Mouse (Mus musculus) MEL (cell line): ENCODE data around the gene Eef2. TPM values are rescaled to one million over a fixed set of nuclear protein-coding genes. Genes with fewer than 3 reads are reported as not detected.

ENCODE experiments used
- DNase-seq: peaks from one replicate; pipeline ENCODE4 v3.0.0; 2011; ENCODE audit warnings: low read depth, low spot score
- H3K27ac ChIP-seq: 2 replicates; pipeline ENCODE4 v1.5.1; 2012; ENCODE audit warnings: low read depth, mild to moderate bottlenecking, control low read depth, low read length, moderate library complexity; ENCODE audit not compliant: control insufficient read depth
- H3K27me3 ChIP-seq, 2 experiments: fragments of 150-350 bp in 1 of 2; sonication (generic) in 1 of 2; 2 replicates each; pipeline ENCODE4 v1.6.1; 2012; ENCODE audit warnings: low read length in 2 of 2, mild to moderate bottlenecking in 2 of 2, improper control_type of control experiment in 1 of 2, moderate library complexity in 1 of 2; ENCODE audit not compliant: insufficient read depth in 2 of 2, control insufficient read depth in 1 of 2
- H3K36me3 ChIP-seq, 2 experiments: 2 replicates each; pipeline ENCODE4 v1.6.1; 2012 to 2014; ENCODE audit warnings: low read length in 2 of 2, improper control_type of control experiment in 1 of 2, inconsistent platforms in 1 of 2, mild to moderate bottlenecking in 1 of 2; ENCODE audit not compliant: insufficient read depth in 2 of 2, control insufficient read depth in 1 of 2
- H3K4me1 ChIP-seq, 2 experiments: fragments of 150-350 bp in 1 of 2; sonication (generic) in 1 of 2; 2 replicates each; pipeline ENCODE4 v1.6.1; 2012; ENCODE audit warnings: low read length in 2 of 2, improper control_type of control experiment in 1 of 2, mild to moderate bottlenecking in 1 of 2; ENCODE audit not compliant: insufficient read depth in 2 of 2, control insufficient read depth in 1 of 2
- H3K4me3 ChIP-seq, 2 experiments: fragments of 150-350 bp in 1 of 2; sonication (generic) in 1 of 2; 2 replicates each; pipeline ENCODE4 v1.5.1; 2012; ENCODE audit warnings: low read depth in 2 of 2, low read length in 2 of 2, mild to moderate bottlenecking in 2 of 2, moderate library complexity in 2 of 2, control low read depth in 1 of 2, improper control_type of control experiment in 1 of 2; ENCODE audit not compliant: control insufficient read depth in 1 of 2, insufficient read depth in 1 of 2
- H3K79me2 ChIP-seq: 2 replicates; pipeline ENCODE4 v1.6.1; 2012; ENCODE audit warnings: mild to moderate bottlenecking, low read length, moderate library complexity; ENCODE audit not compliant: control insufficient read depth, poor library complexity, insufficient read depth
- H3K9ac ChIP-seq: 2 replicates; pipeline ENCODE4 v1.6.1; 2012; ENCODE audit warnings: low read depth, mild to moderate bottlenecking, control low read depth, low read length, moderate library complexity; ENCODE audit not compliant: control insufficient read depth, poor library complexity, severe bottlenecking
- H3K9me3 ChIP-seq: fragments of 150-350 bp; sonication (generic); replicated peaks from 2 replicates; pipeline ENCODE4 v1.6.1; 2012; ENCODE audit warnings: mild to moderate bottlenecking, low read length, improper control_type of control experiment, moderate library complexity; ENCODE audit not compliant: insufficient read depth
- CHD1 ChIP-seq: IDR thresholded peaks from 2 replicates; pipeline ENCODE4 v1.6.1; 2012; ENCODE audit warnings: low read depth, mild to moderate bottlenecking, inconsistent platforms, low read length, improper control_type of control experiment
- CHD2 ChIP-seq: IDR thresholded peaks from 2 replicates; pipeline ENCODE4 v1.6.1; 2011; ENCODE audit warnings: low read length, improper control_type of control experiment
- CTCF ChIP-seq, 3 experiments: IDR thresholded peaks in 2 of 3; conservative IDR thresholded peaks in 1 of 3; 2 replicates each; pipeline ENCODE4 v1.5.1; 2011 to 2012; ENCODE audit warnings: low read length in 3 of 3, low read depth in 2 of 3, mild to moderate bottlenecking in 2 of 3, improper control_type of control experiment in 1 of 3, inconsistent platforms in 1 of 3, mixed read lengths in 1 of 3, moderate library complexity in 1 of 3; ENCODE audit not compliant: control insufficient read depth in 1 of 3, insufficient read depth in 1 of 3, poor library complexity in 1 of 3, severe bottlenecking in 1 of 3
- E2F4 ChIP-seq: IDR thresholded peaks from 2 replicates; pipeline ENCODE4 v1.6.1; 2011; ENCODE audit warnings: low read depth, low read length, improper control_type of control experiment, borderline replicate concordance
- ELF1 ChIP-seq: IDR thresholded peaks from 2 replicates; pipeline ENCODE4 v1.6.1; 2014; ENCODE audit warnings: low read depth, mild to moderate bottlenecking, inconsistent platforms, low read length, improper control_type of control experiment, moderate library complexity
- EP300 ChIP-seq, 2 experiments: IDR thresholded peaks; 2 replicates each; pipeline ENCODE4 v1.6.1; 2011; ENCODE audit warnings: improper control_type of control experiment in 2 of 2, low read length in 2 of 2, low read depth in 1 of 2, mild to moderate bottlenecking in 1 of 2
- GABPA ChIP-seq: IDR thresholded peaks from 2 replicates; pipeline ENCODE4 v1.6.1; 2012; ENCODE audit warnings: low read depth, mild to moderate bottlenecking, inconsistent platforms, low read length, improper control_type of control experiment, moderate library complexity
- GATA1 ChIP-seq: IDR thresholded peaks from 2 replicates; pipeline ENCODE4 v1.6.1; 2011; ENCODE audit warnings: low read depth, low read length, improper control_type of control experiment
- HCFC1 ChIP-seq: IDR thresholded peaks from 2 replicates; pipeline ENCODE4 v1.6.1; 2012; ENCODE audit warnings: low read depth, mild to moderate bottlenecking, inconsistent platforms, low read length, improper control_type of control experiment, moderate library complexity
- JUND ChIP-seq: IDR thresholded peaks from 2 replicates; pipeline ENCODE4 v1.6.1; 2011; ENCODE audit warnings: low read depth, mild to moderate bottlenecking, improper control_type of control experiment, low read length
- KAT2A ChIP-seq: conservative IDR thresholded peaks from 2 replicates; pipeline ENCODE4 v1.6.1; 2012; ENCODE audit warnings: low read depth, low read length, improper control_type of control experiment, inconsistent platforms
- MAFK ChIP-seq: IDR thresholded peaks from 2 replicates; pipeline ENCODE4 v1.6.1; 2011; ENCODE audit warnings: low read depth, mild to moderate bottlenecking, low read length, improper control_type of control experiment, borderline replicate concordance
- MAX ChIP-seq: IDR thresholded peaks from 2 replicates; pipeline ENCODE4 v1.6.1; 2011; ENCODE audit warnings: low read length, improper control_type of control experiment
- MAZ ChIP-seq: IDR thresholded peaks from 2 replicates; pipeline ENCODE4 v1.6.1; 2012; ENCODE audit warnings: low read depth, mild to moderate bottlenecking, inconsistent platforms, low read length, improper control_type of control experiment
- MEF2A ChIP-seq: IDR thresholded peaks from 2 replicates; pipeline ENCODE4 v1.6.1; 2014; ENCODE audit warnings: low read depth, mild to moderate bottlenecking, inconsistent platforms, low read length, improper control_type of control experiment; ENCODE audit not compliant: poor library complexity, insufficient replicate concordance, severe bottlenecking; ENCODE audit errors: extremely low read depth
- MYB ChIP-seq: IDR thresholded peaks from 2 replicates; pipeline ENCODE4 v1.6.1; 2011; ENCODE audit warnings: mild to moderate bottlenecking, low read depth, low read length, improper control_type of control experiment
- NELFE ChIP-seq: IDR thresholded peaks from 2 replicates; pipeline ENCODE4 v1.6.1; 2011; ENCODE audit warnings: low read depth, low read length, improper control_type of control experiment
- NRF1 ChIP-seq: IDR thresholded peaks from 2 replicates; pipeline ENCODE4 v1.6.1; 2014; ENCODE audit warnings: low read depth, mild to moderate bottlenecking, inconsistent platforms, low read length, improper control_type of control experiment, moderate library complexity; ENCODE audit not compliant: poor library complexity, insufficient read depth, severe bottlenecking
- POLR2A ChIP-seq, 2 experiments: IDR thresholded peaks; 2 replicates each; pipeline ENCODE4 v1.6.1; 2011 to 2012; ENCODE audit warnings: low read length in 2 of 2, mild to moderate bottlenecking in 2 of 2, control low read depth in 1 of 2, improper control_type of control experiment in 1 of 2, low read depth in 1 of 2, moderate library complexity in 1 of 2; ENCODE audit not compliant: control insufficient read depth in 1 of 2, insufficient read depth in 1 of 2, poor library complexity in 1 of 2
- POLR2AphosphoS5 ChIP-seq: IDR thresholded peaks from 2 replicates; pipeline ENCODE4 v1.6.1; 2012; ENCODE audit warnings: low read depth, borderline replicate concordance, mild to moderate bottlenecking, inconsistent platforms, low read length, moderate library complexity, mixed read lengths
- RAD21 ChIP-seq: IDR thresholded peaks from 2 replicates; pipeline ENCODE4 v1.6.1; 2011; ENCODE audit warnings: mild to moderate bottlenecking, low read depth, low read length, improper control_type of control experiment
- RCOR1 ChIP-seq: IDR thresholded peaks from 2 replicates; pipeline ENCODE4 v1.6.1; 2012; ENCODE audit warnings: low read depth, mild to moderate bottlenecking, inconsistent platforms, low read length, improper control_type of control experiment
- SMC3 ChIP-seq: IDR thresholded peaks from 2 replicates; pipeline ENCODE4 v1.6.1; 2011; ENCODE audit warnings: low read depth, low read length, improper control_type of control experiment
- TAL1 ChIP-seq: IDR thresholded peaks from 2 replicates; pipeline ENCODE4 v1.6.1; 2012; ENCODE audit warnings: mild to moderate bottlenecking, inconsistent platforms, low read length, moderate library complexity, mixed read lengths
- USF1 ChIP-seq: IDR thresholded peaks from 2 replicates; pipeline ENCODE4 v1.6.1; 2014; ENCODE audit warnings: low read depth, mild to moderate bottlenecking, inconsistent platforms, low read length, improper control_type of control experiment, moderate library complexity
- USF2 ChIP-seq, 2 experiments: IDR thresholded peaks; 2 replicates each; pipeline ENCODE4 v1.6.1; 2011 to 2012; ENCODE audit warnings: improper control_type of control experiment in 2 of 2, low read length in 2 of 2, borderline replicate concordance in 1 of 2, inconsistent platforms in 1 of 2, low read depth in 1 of 2, mild to moderate bottlenecking in 1 of 2; ENCODE audit not compliant: insufficient read depth in 1 of 2
- ZC3H11A ChIP-seq: IDR thresholded peaks from 2 replicates; pipeline ENCODE4 v1.6.1; 2012; ENCODE audit warnings: low read depth, mild to moderate bottlenecking, inconsistent platforms, low read length, improper control_type of control experiment
- ZMIZ1 ChIP-seq: IDR thresholded peaks from 2 replicates; pipeline ENCODE4 v1.6.1; 2012; ENCODE audit warnings: low read depth, mild to moderate bottlenecking, inconsistent platforms, low read length, improper control_type of control experiment, moderate library complexity
- ZNF384 ChIP-seq: IDR thresholded peaks from 2 replicates; pipeline ENCODE4 v1.6.1; 2012; ENCODE audit warnings: low read depth, mild to moderate bottlenecking, inconsistent platforms, low read length, improper control_type of control experiment
- polyA plus RNA-seq, 2 experiments: library from polyadenylated mRNA; stranded (reverse) in 1 of 2; unstranded in 1 of 2; fragments of >175 nt in 1 of 2; fragments of >200 nt in 1 of 2; gene quantifications; 2 replicates each; pipeline versions ENCODE4 v1.2.1 to v1.2.4; 2012; ENCODE audit warnings: low replicate concordance in 2 of 2, low read depth in 1 of 2; ENCODE audit not compliant: insufficient read length in 2 of 2, insufficient read depth in 1 of 2, missing spikeins in 1 of 2
- total RNA-seq: library from RNA; depleted of rRNA; stranded (reverse); fragments of 300-350 nt; gene quantifications from 2 replicates; pipeline ENCODE4 v1.2.3, GENCODE M21; 2012

Gene Eef2
- total and polyA plus RNA-seq, 3 experiments, result 2,863 to 4,586 (median 3,442) TPM

DNA sequence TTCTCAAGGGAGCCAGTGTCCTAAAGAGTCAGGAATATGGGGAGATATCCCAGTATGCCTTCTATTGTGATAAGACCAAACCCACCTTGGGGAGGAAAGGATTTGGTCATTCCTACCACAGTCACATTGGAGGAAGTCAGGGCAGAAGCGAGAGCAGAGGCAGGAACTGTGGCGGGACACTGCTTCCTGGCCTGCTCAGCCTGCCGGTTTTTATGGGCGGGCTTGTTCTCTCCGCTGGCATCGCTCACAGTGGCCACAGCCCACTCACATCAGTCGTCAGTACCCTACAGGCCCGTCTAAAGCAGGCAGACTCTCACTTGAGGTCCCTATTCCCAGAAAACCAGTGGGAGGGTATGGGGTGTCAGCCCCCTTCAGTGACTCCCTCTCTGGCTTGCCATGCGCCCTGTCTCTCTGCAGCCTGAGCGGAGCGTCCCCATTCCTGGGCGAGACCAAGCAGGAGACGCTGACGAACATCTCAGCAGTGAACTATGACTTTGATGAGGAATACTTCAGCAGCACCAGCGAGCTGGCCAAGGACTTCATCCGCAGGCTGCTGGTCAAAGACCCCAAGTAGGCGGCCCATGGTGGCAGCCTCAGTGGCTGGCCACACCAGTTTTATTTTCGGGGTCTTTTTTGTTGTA, 15.0 kb downstream of the Eef2 start:
- peaks cover 3% of the 10 kb centered on the region; the same call in 1 of the 2 replicates for H3K79me2 ChIP-seq
- H3K36me3 ChIP-seq, result no peaks in the 10 kb centered on the region
- no peak overlapping the region for H3K27ac ChIP-seq
- H3K4me3 ChIP-seq, result no peak overlapping the region; a peak in 1 of 4 replicates
- H3K9ac ChIP-seq, result peak overlapping the region; percentile 93; the same call in 1 of the 2 replicates
- TF ChIP-seq RAD21 (no peak), GABPA (no peak), MYB (no peak), POLR2AphosphoS5 (no peak), ZMIZ1 (no peak), KAT2A (no peak), MEF2A (no peak), MAX (no peak), JUND (no peak), E2F4 (no peak), CHD2 (no peak), ELF1 (no peak)
- no peak for DNase-seq
- peaks cover 0 to 14% of the 10 kb centered on the region in 2 experiments; a peak in 2 of 4 replicates for H3K4me1 ChIP-seq
- H3K9me3 ChIP-seq, result no peaks in the 10 kb centered on the region
- no peaks in the 10 kb centered on the region for H3K27me3 ChIP-seq

DNA sequence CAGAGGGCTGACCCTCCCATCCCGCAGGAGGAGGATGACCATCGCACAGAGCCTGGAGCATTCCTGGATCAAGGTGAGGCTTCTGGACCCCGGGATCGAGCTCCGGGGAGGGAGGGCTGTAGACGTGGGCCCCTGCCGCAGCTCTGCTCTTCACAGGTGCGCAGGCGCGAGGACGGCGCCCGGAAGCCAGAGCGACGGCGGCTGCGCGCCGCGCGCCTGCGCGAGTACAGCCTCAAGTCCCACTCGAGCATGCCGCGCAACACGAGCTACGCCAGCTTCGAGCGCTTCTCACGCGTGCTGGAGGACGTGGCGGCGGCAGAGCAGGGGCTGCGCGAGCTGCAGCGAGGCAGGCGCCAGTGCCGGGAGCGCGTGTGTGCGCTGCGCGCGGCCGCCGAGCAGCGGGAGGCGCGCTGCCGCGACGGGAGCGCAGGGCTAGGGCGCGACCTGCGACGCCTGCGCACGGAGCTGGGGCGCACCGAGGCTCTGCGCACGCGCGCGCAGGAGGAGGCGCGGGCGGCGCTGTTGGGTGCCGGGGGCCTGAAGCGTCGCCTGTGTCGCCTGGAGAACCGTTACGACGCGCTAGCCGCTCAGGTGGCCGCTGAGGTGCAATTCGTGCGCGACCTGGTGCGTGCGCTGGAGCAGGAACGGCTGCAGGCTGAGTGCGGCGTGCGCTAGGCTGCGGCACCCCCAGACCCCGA, 16.0 kb downstream of the Eef2 start:
- Histone ChIP-seq H3K27me3 (no peaks in the 10 kb centered on the region), H3K36me3 (no peaks in the 10 kb centered on the region), H3K79me2 (peaks cover 3% of the 10 kb centered on the region; the same call in 1 of the 2 replicates), H3K4me1 (peaks cover 0 to 14% of the 10 kb centered on the region in 2 experiments; a peak in 2 of 4 replicates), H3K9ac (peak overlapping the region; percentile 93), H3K27ac (peak overlapping the region; percentile 82), H3K4me3 (peak overlapping the region; percentile 46 to 62), H3K9me3 (no peaks in the 10 kb centered on the region)
- DNase-seq, result peak; percentile 92
- TF ChIP-seq CHD1, result no peak
- TF ChIP-seq GATA1, result no peak
- peak; percentile 70 for TF ChIP-seq MYB
- TF ChIP-seq USF2 (IDR thresholded peaks at IDR 0.05; ENCODE audit: borderline replicate concordance in 1 of 2, insufficient read depth in 1 of 2, low read depth in 1 of 2, low read length in 2 of 2), result no peak
- TF ChIP-seq NELFE, result peak; percentile 85
- TF ChIP-seq NRF1, result peak; percentile 81
- no peak for TF ChIP-seq RCOR1
- TF ChIP-seq SMC3, result no peak
- peak; percentile 88 for TF ChIP-seq MAX
- TF ChIP-seq HCFC1, result peak; percentile 67
- TF ChIP-seq EP300 (IDR thresholded peaks at IDR 0.05; ENCODE audit: low read depth in 1 of 2, low read length in 2 of 2), result no peak
- TF ChIP-seq CTCF (IDR thresholded peaks at IDR 0.05 in 2 of 3, conservative IDR thresholded peaks at IDR 0.05 in 1 of 3; ENCODE audit: control insufficient read depth in 1 of 3, insufficient read depth in 1 of 3, low read depth in 2 of 3, low read length in 3 of 3, poor library complexity in 1 of 3, severe bottlenecking in 1 of 3), result no peak
- TF ChIP-seq POLR2A (IDR thresholded peaks at IDR 0.05; ENCODE audit: control insufficient read depth in 1 of 2, insufficient read depth in 1 of 2, low read depth in 1 of 2, low read length in 2 of 2, poor library complexity in 1 of 2), result peak; percentile 81 to 92
- TF ChIP-seq USF1, result peak; percentile 38; the same call in 1 of the 2 replicates
- peak; percentile 30; the same call in 1 of the 2 replicates for TF ChIP-seq MAZ
- no peak for TF ChIP-seq TAL1
- TF ChIP-seq MAFK, result no peak
- TF ChIP-seq GABPA, result no peak
- no peak for TF ChIP-seq ZC3H11A
- TF ChIP-seq ELF1, result peak; percentile 88
- no peak for TF ChIP-seq POLR2AphosphoS5
- no peak for TF ChIP-seq ZNF384
- TF ChIP-seq RAD21, result no peak
